Mouse (Mus musculus) brain, embryonic 14.5 days (tissue): ENCODE results near the gene Chic1. TPM values are rescaled to one million over a fixed set of nuclear protein-coding genes. Genes with fewer than 3 reads are reported as not detected.

ENCODE experiments used
- DNase-seq: peaks from one replicate; pipeline ENCODE4 v3.0.0-alpha.2; 2011; ENCODE audit warnings: low read depth
- CTCF ChIP-seq: fragments of 200-500 bp; IDR thresholded peaks from 2 replicates; pipeline ENCODE4 v1.5.1; 2012; ENCODE audit warnings: inconsistent platforms, mild to moderate bottlenecking, moderate library complexity, borderline replicate concordance; ENCODE audit not compliant: insufficient read depth, insufficient read length; ENCODE audit errors: extremely low read depth
- POLR2A ChIP-seq: fragments of 200-500 bp; IDR thresholded peaks from 2 replicates; pipeline ENCODE4 v1.6.1; 2012; ENCODE audit warnings: mild to moderate bottlenecking, inconsistent platforms, borderline replicate concordance; ENCODE audit not compliant: poor library complexity, insufficient read depth, insufficient read length, severe bottlenecking; ENCODE audit errors: extremely low read depth
- polyA plus RNA-seq: library from polyadenylated mRNA; depleted of rRNA; stranded (reverse); fragments of >200 nt; gene quantifications from 2 replicates; pipeline ENCODE4 v1.2.3, GENCODE M21; 2012; rRNA removed

Chic1 gene
- polyA plus RNA-seq, 1 experiment = 8.7 TPM

GRCm38 (mm10) chrX:103374250-103374649 is 18.0 kb downstream of the Chic1 start:
- TF ChIP-seq CTCF (peak; percentile 56; the same call in 1 of the 2 replicates), POLR2A (no peak)
- peak; percentile 52 for DNase-seq

- no peak for TF ChIP-seq POLR2A
- no peak for TF ChIP-seq CTCF
- DNase-seq = peak; percentile 14
Measured at GRCm38 (mm10) chrX:103384528-103384927, 28.3 kb downstream of the Chic1 start.

- DNase-seq = no peak
- no peak for TF ChIP-seq POLR2A
- no peak for TF ChIP-seq CTCF
Measured at GRCm38 (mm10) chrX:103388131-103388530, 31.9 kb downstream of the Chic1 start.

GRCm38 (mm10) chrX:103393841-103394240 is 37.6 kb downstream of the Chic1 start:
- DNase-seq = no peak
- TF ChIP-seq POLR2A = no peak
- TF ChIP-seq CTCF = no peak

GRCm38 (mm10) chrX:103405021-103405420 is 48.7 kb downstream of the Chic1 start:
- TF ChIP-seq CTCF (no peak), POLR2A (no peak)

GRCm38 (mm10) chrX:103414167-103414566 is 57.9 kb downstream of the Chic1 start, which contains the start of gene Tsx:
Tsx (plus strand) TSS chrX:103414467.
- DNase-seq = no peak
- TF ChIP-seq CTCF = no peak

More at GRCm38 (mm10) chrX:103405021-103405420, 48.7 kb downstream of the Chic1 start:
- DNase-seq = no peak

GRCm38 (mm10) chrX:103421710-103422109 is 65.4 kb downstream of the Chic1 start, which contains the start of gene Gm26992:
Gm26992 (plus strand) TSS chrX:103422010.
- no peak for TF ChIP-seq POLR2A
- TF ChIP-seq CTCF = no peak
- no peak for DNase-seq

GRCm38 (mm10) chrX:103427677-103428076 is 71.4 kb downstream of the Chic1 start:
- no peak for TF ChIP-seq CTCF
- TF ChIP-seq POLR2A = no peak
- peak; percentile 8 for DNase-seq

- DNase-seq = no peak
- TF ChIP-seq POLR2A (no peak), CTCF (no peak)
Measured at GRCm38 (mm10) chrX:103432293-103432692, 76.0 kb downstream of the Chic1 start.

- no peak for DNase-seq
- no peak for TF ChIP-seq CTCF
- TF ChIP-seq POLR2A = no peak
Measured at GRCm38 (mm10) chrX:103438023-103438422, 81.7 kb downstream of the Chic1 start.

GRCm38 (mm10) chrX:103440803-103441202 is 84.5 kb downstream of the Chic1 start:
- TF ChIP-seq CTCF (peak; percentile 55; the same call in 1 of the 2 replicates), POLR2A (no peak)
- DNase-seq = peak; percentile 90

- TF ChIP-seq POLR2A (no peak), CTCF (peak; percentile 46; the same call in 1 of the 2 replicates)
- peak; percentile 58 for DNase-seq
Measured at GRCm38 (mm10) chrX:103443755-103444154, 87.5 kb downstream of the Chic1 start.

Other genes with a start within 250 kb of the Chic1 start
- 29.4 and 46.4 TPM in 2 replicates for gene Nap1l2, start 169.8 kb upstream of the Chic1 start, polyA plus RNA-seq
- not detected in 2 replicates for gene Cdx4, start 35.1 kb upstream of the Chic1 start, polyA plus RNA-seq
- gene Tsx, start 58.0 kb downstream of the Chic1 start, polyA plus RNA-seq = 1.2 and 1.4 TPM in 2 replicates
- gene Gm26992, start 65.5 kb downstream of the Chic1 start, polyA plus RNA-seq = 0.28 and 0.56 TPM in 2 replicates